Mouse (Mus musculus) spleen, postnatal 10 days (tissue): ENCODE measurements around the gene C1ra.
A peak's percentile ranks its signal among the peaks of the same experiment; 100 is the strongest.
"Not testable (repeated sequence)": the region's sequence is repeated elsewhere in the genome, so short reads cannot be mapped to it uniquely, and the experiment has no call there.

ENCODE experiments used
- DNase-seq, 2 experiments: peaks; one replicate each; pipeline ENCODE4 v3.0.0; 2021 to 2022; ENCODE audit warnings: low spot score in 2 of 2

C1ra gene

GRCm38 (mm10) chr6:124512355-124512836, at the start of gene C1ra:
TSS of gene C1ra (plus strand) at chr6:124512405.
- DNase-seq: peak; percentile 37 to 63

DNA sequence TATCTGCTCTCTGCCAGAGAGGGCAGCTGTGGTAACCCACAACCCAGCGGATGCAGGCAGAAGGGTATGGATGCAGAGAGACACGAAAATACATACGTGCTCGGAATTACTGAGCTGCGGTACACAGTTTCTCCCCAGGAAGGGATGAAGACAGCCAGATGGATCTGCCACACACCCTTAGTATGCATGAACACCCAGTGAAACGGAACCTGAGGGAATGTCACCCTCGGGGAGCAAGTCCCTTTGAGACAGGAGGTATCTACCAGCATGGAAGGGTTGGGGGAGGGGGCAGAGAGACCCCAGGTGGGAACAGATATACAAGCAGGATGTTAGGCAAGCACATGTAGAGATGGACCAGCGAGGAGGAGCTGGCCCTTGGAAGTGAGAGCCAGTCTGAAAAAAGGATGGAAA, 48.3 kb upstream of the C1ra start:
- DNase-seq: no peak

DNA sequence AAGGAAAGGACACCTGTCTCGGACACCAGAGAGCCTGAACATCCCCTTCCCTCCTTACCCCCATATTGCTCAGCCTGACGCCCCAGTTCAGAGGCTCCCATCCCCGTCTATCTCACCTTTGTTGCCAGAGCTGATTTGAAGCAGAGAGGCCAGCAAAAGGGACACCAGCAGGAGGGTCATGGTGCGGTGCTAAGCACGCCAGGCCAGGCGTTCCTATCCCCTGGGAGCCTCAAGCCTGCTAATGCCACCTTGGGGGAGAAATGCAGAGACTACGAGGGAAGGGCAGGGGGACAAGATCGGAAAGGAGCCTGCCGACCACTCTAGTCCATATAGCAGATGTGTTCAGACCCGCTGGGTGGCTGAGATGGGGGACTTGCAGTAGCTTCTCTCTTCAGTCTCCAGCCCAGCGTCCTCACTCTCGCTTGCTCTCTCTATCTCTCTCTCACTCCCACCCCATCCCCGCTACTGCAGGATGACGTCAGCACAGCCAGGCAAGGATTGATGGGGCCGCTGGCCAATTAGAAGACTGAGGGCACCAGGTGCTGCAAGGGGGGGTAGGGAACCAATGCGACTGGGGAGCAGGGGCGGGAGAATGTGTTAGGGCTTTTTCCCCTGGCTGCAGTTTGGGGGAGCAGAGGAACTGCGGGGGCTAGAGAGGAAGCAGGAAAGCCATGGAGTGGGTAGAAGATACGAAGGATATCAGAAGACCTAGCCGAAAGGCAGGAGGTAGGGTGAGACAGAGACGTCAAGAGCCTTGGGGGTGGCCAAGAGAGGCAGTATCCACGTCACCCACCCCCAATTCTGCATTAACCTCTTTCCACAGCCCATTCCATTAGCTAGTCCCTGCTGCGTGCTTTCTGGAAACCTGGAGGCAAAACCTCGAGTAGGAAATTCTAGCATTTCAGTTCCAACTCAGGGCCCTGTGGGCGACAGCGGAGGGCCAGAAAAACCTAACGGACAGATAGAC, 47.6 kb upstream of the C1ra start, which contains the start of gene Clstn3:
Gene Clstn3 (minus strand): TSS at position 490 of the 967 bp plus-strand sequence.
- peak; percentile 68 to 84 for DNase-seq

DNA sequence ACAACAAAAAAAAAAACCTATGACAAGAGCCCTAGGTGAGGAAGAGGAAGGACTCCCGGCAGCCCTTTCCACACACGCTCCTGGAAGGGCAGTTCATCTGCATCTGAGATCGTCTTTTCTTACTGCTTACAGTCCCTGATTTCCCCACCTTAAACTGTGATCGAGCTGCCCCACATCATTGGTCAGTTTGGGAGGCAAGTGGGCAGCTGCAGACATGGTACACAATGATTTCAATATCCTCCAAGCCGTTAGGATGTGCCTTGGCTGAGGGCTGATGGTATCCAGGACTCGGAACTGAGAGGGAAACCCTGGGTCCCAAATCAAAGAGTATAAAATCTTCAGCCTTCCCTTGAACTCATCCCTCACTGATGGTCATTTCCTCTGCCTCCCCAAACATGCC, 46.9 kb upstream of the C1ra start:
- DNase-seq: no peak

GRCm38 (mm10) chr6:124465729-124466128, 46.5 kb upstream of the C1ra start:
- DNase-seq: no peak

DNA sequence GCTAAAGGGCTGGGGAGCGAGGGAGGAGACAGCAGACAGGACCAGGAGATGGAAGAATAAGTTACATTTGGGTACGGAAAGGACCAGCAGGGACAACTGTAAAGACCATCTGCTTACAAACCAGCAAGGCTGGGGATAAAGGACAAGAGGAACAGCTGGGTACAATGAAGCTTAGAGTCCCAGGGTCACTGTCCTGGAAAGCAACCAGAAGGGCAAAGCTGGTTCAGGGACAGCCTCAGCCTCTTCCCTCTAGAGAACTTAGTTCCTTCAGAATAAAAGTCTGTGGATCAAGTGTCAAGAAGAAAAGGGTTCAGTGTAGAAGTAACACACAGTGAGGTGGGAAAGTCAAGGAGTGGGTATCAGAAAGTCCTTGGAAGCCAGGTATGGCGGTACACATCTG, 41.1 kb upstream of the C1ra start:
- DNase-seq: no peak

DNA sequence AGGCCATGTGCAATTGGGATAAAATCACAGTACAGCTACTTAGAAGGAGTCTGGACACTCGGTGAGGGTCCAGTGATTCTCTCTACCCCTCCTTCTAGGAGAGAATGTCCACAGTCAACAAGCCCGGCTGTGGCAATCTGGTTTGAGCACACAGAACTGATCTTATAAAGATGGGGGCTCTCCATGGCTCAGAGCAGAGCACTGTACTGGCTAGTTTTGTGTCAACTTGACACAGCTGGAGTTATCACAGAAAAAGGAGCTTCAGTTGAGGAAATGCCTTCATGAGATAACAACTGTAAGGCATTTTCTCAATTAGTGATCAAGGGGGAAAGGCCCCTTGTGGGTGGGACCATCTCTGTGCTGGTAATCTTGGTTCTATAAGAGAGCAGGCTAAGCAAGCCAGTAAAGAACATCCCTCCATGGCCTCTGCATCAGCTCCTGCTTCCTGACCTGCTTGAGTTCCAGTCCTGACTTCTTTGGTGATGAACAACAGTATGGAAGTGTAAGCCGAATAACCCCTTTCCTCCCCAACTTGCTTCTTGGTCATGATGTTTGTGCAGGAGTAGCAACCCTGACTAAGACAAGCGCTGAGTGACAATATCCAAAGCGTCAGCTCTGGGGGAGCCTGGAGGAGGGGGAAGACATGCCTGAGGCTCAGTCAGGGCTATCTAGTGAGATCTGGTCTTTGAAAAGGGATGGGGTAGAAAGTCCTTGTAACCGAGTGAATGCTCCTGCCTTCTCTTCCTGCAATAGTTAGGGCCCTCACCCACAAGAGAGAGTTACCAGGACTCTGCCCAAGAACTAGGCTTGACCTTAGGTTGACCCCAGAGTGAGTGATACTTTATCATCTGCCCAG, 40.2 kb upstream of the C1ra start:
- DNase-seq: not testable (repeated sequence)

- peak; percentile 67 to 82 for DNase-seq
These were observed 39.4 kb upstream of the C1ra start for GRCm38 (mm10) chr6:124472801-124473200.

DNA sequence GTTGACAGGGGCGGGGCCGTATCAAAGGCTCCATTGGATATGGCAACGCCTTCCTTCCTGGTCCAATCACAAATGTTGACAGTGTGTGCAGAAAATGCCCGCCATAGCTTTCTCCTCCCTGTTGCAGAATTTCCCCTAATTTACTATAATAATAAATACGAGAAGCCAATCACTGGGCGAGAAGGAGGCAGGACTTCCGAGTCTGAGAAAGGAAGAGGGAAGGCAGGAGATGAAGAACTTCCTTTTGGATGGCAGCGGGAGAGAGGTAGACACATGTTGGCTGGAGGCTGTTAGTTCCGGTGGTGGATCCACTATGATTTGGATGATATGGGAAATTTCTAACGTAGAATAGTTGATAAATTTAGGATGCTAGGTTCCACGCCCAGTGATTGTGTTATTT, 37.6 kb upstream of the C1ra start:
- DNase-seq: no peak

- DNase-seq: not testable (repeated sequence)
These were observed 36.7 kb upstream of the C1ra start for GRCm38 (mm10) chr6:124475335-124476075.

DNA sequence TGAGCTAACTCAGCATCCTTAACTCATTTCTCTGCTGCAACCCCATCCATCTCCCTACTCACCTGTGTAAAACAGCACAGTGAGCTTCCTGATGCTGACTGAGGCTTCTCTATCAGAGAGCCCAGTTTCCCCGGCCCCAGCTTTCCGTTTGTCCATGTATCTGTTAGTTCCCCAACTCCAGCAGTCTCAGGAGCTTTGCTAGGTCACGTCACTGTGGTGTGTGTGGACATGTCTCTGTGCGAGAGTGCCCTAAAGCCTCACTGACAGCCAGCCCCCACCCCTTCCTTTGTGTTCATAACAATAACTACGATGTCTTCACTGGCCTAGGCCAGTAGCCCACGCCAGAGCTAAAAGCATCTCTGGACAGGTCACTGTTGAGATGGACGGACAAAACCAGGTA, 36.0 kb upstream of the C1ra start:
- no peak for DNase-seq

DNA sequence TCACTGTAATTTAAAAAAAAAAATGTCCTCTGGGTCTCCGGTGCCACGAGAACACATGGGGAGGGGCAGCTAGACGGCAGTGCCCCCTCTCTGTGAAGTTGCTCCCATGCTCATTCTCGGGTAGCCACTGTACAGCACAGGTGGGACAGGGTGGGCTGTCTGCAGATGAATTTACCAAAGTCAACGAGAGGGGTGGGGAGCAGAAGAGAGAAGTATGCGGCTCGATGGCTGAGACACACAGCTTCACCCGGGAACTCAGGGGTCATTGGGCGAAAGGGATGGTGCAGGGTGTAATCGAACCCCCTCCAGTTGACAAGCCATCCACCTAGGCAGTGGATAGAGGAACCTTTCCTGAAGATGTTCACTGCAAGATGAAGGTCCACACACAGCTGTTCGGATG, 35.4 kb upstream of the C1ra start:
- DNase-seq: no peak

GRCm38 (mm10) chr6:124477221-124477655, 35.0 kb upstream of the C1ra start:
- no peak for DNase-seq

GRCm38 (mm10) chr6:124477922-124478651, 34.1 kb upstream of the C1ra start:
- no peak for DNase-seq

GRCm38 (mm10) chr6:124478874-124479572, 33.2 kb upstream of the C1ra start:
- no peak for DNase-seq

DNA sequence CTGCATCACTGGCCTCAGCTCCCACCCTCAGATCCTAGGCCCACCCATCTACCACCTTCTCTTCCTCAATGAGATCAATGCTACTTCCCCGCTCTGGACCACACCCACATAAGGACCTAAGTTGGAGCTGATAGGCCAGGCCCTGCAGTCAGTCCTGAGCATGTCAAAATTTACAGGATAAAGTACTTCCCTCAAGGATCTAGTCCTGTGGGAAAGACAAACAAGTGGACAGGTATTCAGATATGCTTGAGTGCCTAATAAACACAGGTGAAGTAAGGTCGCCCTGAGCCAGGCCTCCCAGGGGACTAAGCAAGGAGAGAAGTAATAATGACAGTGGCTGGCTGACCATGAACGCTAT, 32.7 kb upstream of the C1ra start:
- no peak for DNase-seq

- no peak for DNase-seq
These were observed 31.9 kb upstream of the C1ra start for GRCm38 (mm10) chr6:124480295-124480694.

- peak in 1 of 2 experiments; percentile 65 for DNase-seq
These were observed 30.6 kb upstream of the C1ra start for GRCm38 (mm10) chr6:124481571-124481970.

GRCm38 (mm10) chr6:124483831-124484230, 28.4 kb upstream of the C1ra start:
- not testable (repeated sequence) for DNase-seq

DNA sequence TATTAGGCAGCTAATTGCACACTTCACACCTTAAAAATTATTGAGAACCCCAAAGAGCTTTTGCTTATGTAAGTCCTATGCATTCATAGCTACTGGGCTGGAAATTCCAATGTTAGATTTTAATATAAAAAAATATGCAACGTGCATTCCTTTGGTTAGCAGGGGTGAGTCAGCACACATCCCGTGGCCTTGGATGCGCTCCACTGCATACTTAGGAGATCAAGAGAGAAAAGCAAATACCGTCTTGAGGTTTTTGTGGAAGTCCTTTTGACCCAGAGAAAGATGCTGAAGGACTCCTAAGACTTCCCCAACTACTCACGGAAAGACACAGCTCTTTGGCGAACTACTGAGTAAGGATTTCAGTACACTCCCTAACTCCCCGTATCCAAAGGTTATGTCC, 27.4 kb upstream of the C1ra start:
- DNase-seq: no peak
